Mouse (Mus musculus) heart, postnatal 14 days (tissue): ENCODE measurements at regions not wholly inside any gene's neighbourhood (a gene's known extent, or its start where the extent isn't known, plus 50 kb on each side); places are given as distances from the start of the nearest gene placed in this dataset.

Source experiments
- DNase-seq, 2 experiments: peaks; one replicate each; pipeline ENCODE4 v3.0.0; 2021 to 2022
- intact Hi-C: fragments of 180-260 bp; cut with DNase I; formaldehyde crosslinking; loops from one replicate; pipeline ENCODE4 v1.15.1; 2025

DNA sequence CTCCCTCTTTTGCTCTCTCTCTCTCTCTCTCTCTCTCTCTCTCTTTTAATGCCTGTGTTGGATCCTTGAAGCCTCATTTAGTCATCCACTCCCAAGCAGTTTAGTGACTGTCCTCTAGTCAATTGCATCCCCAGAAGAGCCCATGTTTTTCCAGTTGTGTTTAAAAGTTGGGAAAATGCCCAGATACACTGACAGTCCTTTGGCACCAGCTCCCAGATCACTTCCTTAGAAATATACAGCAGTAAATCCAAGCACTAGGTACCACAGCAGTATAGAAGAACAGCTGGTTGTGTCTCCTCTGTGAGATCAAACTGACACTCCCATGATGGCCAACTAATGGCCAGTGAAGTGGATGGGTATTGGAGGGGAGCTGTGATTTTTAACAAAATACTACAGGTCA is 634.7 kb upstream of the Kirrel3 start:
- intact Hi-C loops: no loop called here
- DNase-seq: no peak

DNA sequence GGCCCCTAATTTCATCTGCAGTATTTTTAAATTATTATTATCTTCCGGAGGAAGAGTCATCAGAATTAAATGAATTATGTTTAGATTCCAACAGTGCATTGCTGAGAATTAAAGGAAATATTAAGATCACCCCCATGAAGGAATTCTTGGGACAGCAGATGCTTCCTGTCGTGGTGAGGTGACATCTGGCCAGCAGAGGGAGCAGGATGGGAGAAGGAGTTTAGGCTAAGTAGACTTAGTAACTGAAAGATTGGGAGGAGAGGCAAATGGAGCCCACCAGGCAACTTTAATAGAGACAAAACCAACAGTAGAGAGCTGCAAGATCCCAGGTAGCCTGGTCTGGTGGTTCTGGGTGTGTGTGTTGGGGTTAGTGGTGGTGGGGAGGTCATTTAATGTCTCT is 629.5 kb upstream of the Kirrel3 start:
- intact Hi-C loops: no loop called here
- peak; percentile 34 to 55 for DNase-seq

DNA sequence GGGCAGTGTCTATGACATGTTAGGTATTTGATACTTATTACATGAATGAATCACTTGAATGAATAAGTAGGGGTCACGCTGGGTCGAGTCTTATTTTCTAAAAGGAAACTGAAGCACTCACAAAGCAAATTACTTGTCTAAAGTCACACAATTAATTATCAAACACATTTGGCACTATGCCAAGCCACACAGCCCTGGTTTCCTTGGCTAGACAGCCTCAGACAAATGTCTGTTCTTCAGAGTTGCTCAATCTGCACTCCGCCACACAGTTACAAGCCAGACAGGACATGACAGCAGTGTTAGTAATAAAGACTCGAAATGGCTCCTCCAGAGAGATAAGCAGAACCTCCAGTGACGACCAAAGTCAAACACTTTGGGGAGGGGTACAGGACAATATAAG is 627.2 kb upstream of the Kirrel3 start:
- DNase-seq: no peak
- intact Hi-C loops: no loop called here

DNA sequence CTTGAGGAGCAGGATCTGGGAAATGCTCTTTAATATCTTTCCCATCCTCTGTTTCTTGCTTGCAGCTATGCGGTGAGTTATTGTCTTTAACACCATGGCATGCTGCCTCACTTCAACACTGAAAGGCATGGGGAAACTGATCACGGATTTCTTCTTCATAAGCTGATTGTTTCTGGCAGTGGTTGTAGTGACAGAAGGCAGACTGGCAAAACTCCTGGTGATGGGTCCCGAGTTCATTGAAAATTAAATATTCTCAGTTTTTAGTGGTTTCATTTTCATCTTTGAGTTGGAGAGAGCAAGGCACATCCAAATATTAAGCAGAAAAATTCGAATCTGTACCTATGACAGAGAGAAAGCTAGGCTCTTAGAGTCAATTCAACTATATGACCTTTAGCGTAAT is 617.0 kb upstream of the Kirrel3 start:
- no peak for DNase-seq
- intact Hi-C loops: no loop called here

GRCm38 (mm10) chr9:33887279-33887678 is 598.4 kb upstream of the Kirrel3 start:
- no peak for DNase-seq
- intact Hi-C loops: no loop called here

- intact Hi-C loops: no loop called here
- DNase-seq: no peak
Measured at GRCm38 (mm10) chr9:33892001-33892400, 593.7 kb upstream of the Kirrel3 start.

DNA sequence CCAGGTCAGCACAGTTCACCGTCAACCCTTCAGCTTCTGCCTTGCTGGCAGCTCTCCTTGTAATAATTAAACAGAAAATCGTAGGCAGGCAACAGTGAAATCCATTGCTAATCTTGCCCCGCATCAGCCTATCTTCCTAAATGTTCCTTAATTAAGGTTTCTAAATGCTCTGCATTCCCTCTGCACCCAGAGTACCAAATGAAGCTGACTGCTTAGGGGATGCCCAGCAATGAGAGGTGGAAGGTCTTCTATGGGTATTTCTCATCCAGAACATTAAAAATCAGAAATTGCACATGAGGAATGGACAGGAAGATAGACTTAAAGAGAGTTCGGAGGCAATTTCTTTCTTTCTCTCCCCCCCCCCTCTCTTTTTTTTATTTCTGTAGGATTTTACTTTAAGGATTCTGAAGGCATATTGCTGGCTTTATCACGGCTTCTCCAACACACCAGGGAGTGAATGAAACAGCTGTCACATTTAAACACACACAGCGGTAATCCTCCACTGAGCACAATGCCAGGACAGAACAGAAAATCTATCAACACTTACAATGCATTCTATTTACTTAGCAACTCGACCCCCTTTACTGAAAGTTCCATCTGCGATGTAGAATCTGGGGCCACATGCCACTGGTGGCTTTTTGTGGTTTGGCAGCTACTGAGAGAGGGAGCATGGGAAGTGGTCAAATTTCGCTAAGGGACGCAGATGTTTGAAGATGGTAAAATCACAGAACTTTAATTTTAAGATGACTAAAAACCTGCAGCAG is 584.2 kb upstream of the Kirrel3 start:
- intact Hi-C loops: no loop called here

DNA sequence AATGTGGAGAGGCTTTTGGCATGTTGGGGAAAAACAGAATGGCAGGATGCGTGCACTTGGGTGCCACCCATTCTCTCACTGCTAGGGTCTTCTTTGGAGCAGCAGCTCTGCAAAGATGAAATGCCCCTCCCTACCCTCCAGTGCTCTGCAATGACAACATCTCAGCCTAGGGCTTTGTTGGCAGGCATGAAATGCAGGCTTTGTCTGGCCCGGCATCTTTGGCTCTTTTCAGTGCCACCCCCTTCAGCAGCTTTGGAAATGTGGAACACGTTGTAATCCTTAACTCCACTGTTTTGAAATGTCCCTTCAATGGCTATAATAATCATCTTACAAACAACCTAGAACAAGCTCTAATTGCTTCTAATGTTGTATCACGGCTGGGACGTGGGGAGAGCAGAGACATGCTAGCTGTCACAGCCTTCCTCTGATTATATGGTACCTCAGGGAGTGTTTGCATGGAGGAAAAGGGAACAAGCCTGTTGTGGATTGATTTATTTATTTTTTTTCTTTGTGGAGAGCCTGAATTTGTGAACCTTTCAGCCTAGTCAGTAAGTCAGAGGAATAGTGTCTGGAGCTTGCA is 581.6 kb upstream of the Kirrel3 start:
- intact Hi-C loops: no loop called here
- DNase-seq: no peak

More for the DNA sequence above, 584.2 kb upstream of the Kirrel3 start:
- DNase-seq: peak in 1 of 2 experiments; percentile 3

DNA sequence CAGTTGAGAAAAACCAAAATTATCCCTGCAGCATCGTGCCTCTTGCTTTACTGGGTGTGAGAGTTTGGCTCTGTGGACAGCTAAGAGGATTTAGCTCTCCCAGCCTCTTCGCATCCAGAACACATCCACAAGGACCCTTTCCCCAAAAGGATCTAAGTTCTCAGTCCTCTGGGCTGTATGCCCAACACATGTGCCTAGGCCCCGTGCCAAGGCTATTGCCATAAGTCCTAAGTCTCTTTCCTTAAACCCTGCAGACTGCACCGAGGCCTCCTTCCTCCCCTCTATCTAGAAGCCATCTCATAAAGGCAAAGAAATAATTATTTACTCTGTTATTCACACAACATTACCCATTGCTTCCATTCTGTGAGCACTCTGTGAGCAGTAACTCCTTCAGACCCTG is 570.8 kb upstream of the Kirrel3 start:
- no peak for DNase-seq
- intact Hi-C loops: no loop called here

DNA sequence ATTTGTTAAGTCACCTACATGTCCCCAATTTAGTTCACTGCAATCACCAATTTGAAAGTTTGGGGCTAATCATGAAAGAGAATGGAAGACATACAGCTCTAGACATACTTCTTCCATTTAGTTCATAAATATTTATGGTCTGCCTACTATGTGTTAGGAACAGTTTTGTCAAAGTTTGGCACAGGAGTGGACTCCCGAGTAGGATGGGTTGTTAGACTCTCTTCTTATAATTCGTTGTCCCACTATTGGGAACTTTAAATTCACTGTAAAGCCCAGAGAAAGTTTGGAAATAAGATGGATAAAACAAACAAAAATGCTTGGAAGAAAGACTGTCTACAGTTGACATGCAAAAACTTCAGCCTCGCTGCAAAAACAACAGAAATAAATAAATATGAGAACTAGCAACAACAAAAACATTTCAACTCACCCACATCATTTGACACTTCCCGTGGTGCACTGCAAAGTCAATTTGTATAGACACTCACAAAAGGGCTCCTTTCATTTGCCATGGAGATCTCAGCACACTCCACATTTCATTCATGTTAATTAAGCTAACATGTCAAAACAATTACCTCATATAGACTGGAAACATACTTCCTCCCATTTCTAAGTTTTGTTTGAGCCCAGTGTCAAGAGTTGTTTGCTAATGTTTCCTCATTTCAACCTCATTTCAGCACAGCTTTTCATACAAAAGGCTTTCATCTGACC is 570.2 kb upstream of the Kirrel3 start:
- intact Hi-C loops: no loop called here
- no peak for DNase-seq

DNA sequence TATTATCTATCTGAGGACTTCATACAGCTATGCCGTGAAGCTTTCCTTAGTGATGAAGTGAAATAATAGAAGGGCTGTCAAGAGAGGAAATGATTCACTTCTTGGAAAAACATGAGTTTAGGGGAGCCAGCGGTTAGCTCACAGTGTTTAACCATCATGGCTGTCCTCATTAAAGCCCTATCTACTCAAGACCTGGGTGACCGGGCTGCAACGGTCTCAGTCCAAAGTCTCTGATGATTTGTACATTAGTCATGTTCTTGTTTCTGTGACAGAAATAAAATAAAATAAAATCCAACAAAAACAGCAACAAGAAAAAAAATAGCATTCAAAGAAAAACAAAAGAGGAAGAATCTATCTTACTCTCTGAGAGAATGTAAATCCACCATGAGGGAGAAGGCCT is 555.4 kb upstream of the Kirrel3 start:
- intact Hi-C loops: no loop called here
- DNase-seq: peak; percentile 8 to 9

GRCm38 (mm10) chr9:33934071-33934470 is 551.6 kb upstream of the Kirrel3 start:
- intact Hi-C loops: no loop called here
- peak; percentile 9 to 16 for DNase-seq

- intact Hi-C loops: no loop called here
- DNase-seq: no peak
Measured at GRCm38 (mm10) chr9:33954319-33954718, 531.4 kb upstream of the Kirrel3 start.
